Mouse (Mus musculus): ENCODE measurements around the gene Ppm1l.

- TF ChIP-seq POLR2A (IDR thresholded peaks at IDR 0.05; ENCODE audit: borderline replicate concordance, extremely low read depth, insufficient read depth, insufficient read length, poor library complexity, severe bottlenecking) (no peak), CTCF (IDR thresholded peaks at IDR 0.05; ENCODE audit: borderline replicate concordance, extremely low read depth, insufficient read depth, insufficient read length) (no peak)
Measured at GRCm38 (mm10) chr3:69563406-69563805, 246.7 kb downstream of the Ppm1l start.

Measured in brain, embryonic 14.5 days (tissue).